9 mouse cellular contexts compared by ENCODE assay signal in genomic region chr4:117676903-117677302, GRCm38 (mm10). TPM values are rescaled to one million over a fixed set of nuclear protein-coding genes. Genes with fewer than 3 reads are reported as not detected.
DNase-seq lines count a peak whose midpoint lies in the region; ATAC-seq and TF ChIP-seq lines count a peak whose summit lies in the region.
"Had no signal": no experiment of that assay in that cellular context is flagged by ENCODE, and none has a peak within 500 bp of the region (broad histone marks: within the 10 kb centered on the region; RNA-seq: fewer than 3 reads in every experiment).

No protein-coding gene starts in this region.

- WGBS in limb, embryonic 11.5 days, result 21% methylated on average over 3 of the region's 3 CpGs

- peaks cover 4% of the 10 kb centered on the region for H3K4me1 ChIP-seq in limb, embryonic 11.5 days (ENCODE audit: control insufficient read depth, insufficient read depth, low read length)

- no peak overlapping the region for H3K4me3 ChIP-seq in limb, embryonic 11.5 days (ENCODE audit: low read depth, low read length)
- H3K4me3 ChIP-seq in myocyte, result no peak overlapping the region

- no peaks in the 10 kb centered on the region for H3K9me3 ChIP-seq in limb, embryonic 11.5 days (ENCODE audit: control insufficient read depth, low read length)

- no peak overlapping the region for H3K4me2 ChIP-seq in limb, embryonic 11.5 days (ENCODE audit: low read depth, severe bottlenecking)
- no peak overlapping the region for H3K4me2 ChIP-seq in myocyte (ENCODE audit: low read depth)

- no peaks in the 10 kb centered on the region for H3K79me2 ChIP-seq in myocyte (ENCODE audit: control insufficient read depth, insufficient read depth)

- H3K9ac ChIP-seq in limb, embryonic 11.5 days (ENCODE audit: low read length), result no peak overlapping the region

- no peak for TF ChIP-seq POLR2A in myocyte (IDR thresholded peaks at IDR 0.05; ENCODE audit: insufficient read length, low read depth)

- H3K27ac ChIP-seq in limb, embryonic 11.5 days (replicated peaks; ENCODE audit: low read depth, low read length), result no peak overlapping the region

- no peaks in the 10 kb centered on the region for H3K27me3 ChIP-seq in limb, embryonic 11.5 days (ENCODE audit: control insufficient read depth, insufficient read depth, low read length)
- H3K27me3 ChIP-seq in myocyte (ENCODE audit: control insufficient read depth, insufficient read depth, insufficient read length), result no peaks in the 10 kb centered on the region

- DNase-seq in urinary bladder, adult 18-20 months (ENCODE audit: low spot score in 2 of 2), result peak; percentile 35 to 61
- no peak for DNase-seq in urinary bladder, postnatal 10 days (ENCODE audit: low spot score)
- DNase-seq in cerebellum, postnatal 25 days, result peak; percentile 82 to 91
- DNase-seq in frontal cortex, postnatal 36 days (ENCODE audit: low spot score in 2 of 2), result peak; percentile 82 to 90
- DNase-seq in kidney, adult 8-10 months, result peak; percentile 54 to 82
- DNase-seq in limb, embryonic 11.5 days (ENCODE audit: low spot score), result peak; percentile 91
- DNase-seq in spleen, postnatal 36 days (ENCODE audit: low spot score in 2 of 2), result peak; percentile 40 to 54

- no peak for ATAC-seq in limb, embryonic 11.5 days (ENCODE audit: insufficient number of reproducible peaks, low FRiP score, low TSS enrichment, low read depth)

- H3ac ChIP-seq in myocyte (ENCODE audit: control insufficient read depth, insufficient read length), result no peak overlapping the region

- H3K36me3 ChIP-seq in limb, embryonic 11.5 days (ENCODE audit: control insufficient read depth, insufficient read depth, low read length), result peaks cover 16% of the 10 kb centered on the region
- H3K36me3 ChIP-seq in myocyte (ENCODE audit: control insufficient read depth, insufficient read depth), result peaks cover 16% of the 10 kb centered on the region

TF ChIP-seq in myocyte, 11 proteins besides CTCF, POLR2A, EP300 and RAD21:
- TF ChIP-seq MAX (IDR thresholded peaks at IDR 0.05; ENCODE audit: low read depth) (no peak), E2F4 (IDR thresholded peaks at IDR 0.05; ENCODE audit: insufficient read depth) (no peak), POLR2AphosphoS2 (IDR thresholded peaks at IDR 0.05; ENCODE audit: insufficient read length, low read depth) (peak; percentile 39)

RNA-seq across cellular contexts. Expression of gene Dmap1, which starts 5.2 kb away (rescaled TPM):
- polyA plus RNA-seq in limb, embryonic 11.5 days (2014; fragmentation: Nextera tagmentation; extraction: Ambion mirVana), result 90.5 and 93.2 TPM in 2 replicates
- polyA plus RNA-seq in myocyte (2012; fragmentation: generic; extraction: Trizol), result 28.0 TPM

RNA-seq across cellular contexts. Expression of gene Gm12845, which starts 47.3 kb away (rescaled TPM):
- polyA plus RNA-seq in limb, embryonic 11.5 days (2014; fragmentation: Nextera tagmentation; extraction: Ambion mirVana), result not detected in 2 replicates
- polyA plus RNA-seq in myocyte (2012; fragmentation: generic; extraction: Trizol), result not detected
- polyA plus RNA-seq: stomach, embryonic 14.5 days had no signal
